Mouse (Mus musculus) granulocyte monocyte progenitor cell, adult 5-6 weeks (primary cell): ENCODE results near the gene Glrx2. TPM values are rescaled to one million over a fixed set of nuclear protein-coding genes. Genes with fewer than 3 reads are reported as not detected.
A peak's percentile ranks its signal among the peaks of the same experiment; 100 is the strongest.

Experiments used
- ATAC-seq: replicated peaks from 2 replicates; pipeline ENCODE4 v1.8.0; 2016; ENCODE audit warnings: mild to moderate bottlenecking, moderate TSS enrichment, inconsistent platforms; ENCODE audit not compliant: poor library complexity, severe bottlenecking
- total RNA-seq, 2 experiments: library from RNA; stranded (forward) in 1 of 2; stranded (reverse) in 1 of 2; fragments of 200-712, 200-1000 nt in 1 of 2; fragments of >200 nt in 1 of 2; fragmentation: Nextera tagmentation in 1 of 2; gene quantifications; 2 replicates each; pipeline ENCODE4 v1.2.3; 2014 to 2017

The Glrx2 gene
- total RNA-seq, 2 experiments from 2014 or later = 15.8 to 84.6 TPM

- ATAC-seq = no peak
Observed at GRCm38 (mm10) chr1:143741331-143741730, 25.2 kb downstream of the Glrx2 start.

DNA sequence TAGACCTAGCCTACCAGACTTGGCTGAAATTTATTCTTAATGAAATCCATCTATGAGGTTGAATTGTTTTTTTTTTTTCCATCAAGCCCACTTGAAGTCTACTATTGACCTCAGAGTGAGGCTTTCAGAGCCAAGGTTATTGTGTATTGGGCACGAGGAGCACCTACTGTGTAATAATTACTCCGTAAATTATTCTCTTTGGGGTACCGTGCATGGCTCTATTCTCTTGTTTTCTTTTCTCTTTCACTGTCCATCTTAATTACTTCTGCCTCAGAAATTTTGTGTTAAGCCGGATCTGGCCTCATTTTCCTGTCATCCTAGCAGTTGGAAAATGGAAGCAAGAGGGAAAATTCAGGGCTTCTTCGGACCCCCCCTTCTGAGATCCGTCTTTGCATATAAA lies 26.0 kb downstream of the Glrx2 start:
- no peak for ATAC-seq

GRCm38 (mm10) chr1:143745871-143746270 lies 29.7 kb downstream of the Glrx2 start:
- ATAC-seq = no peak

- no peak for ATAC-seq
Observed at GRCm38 (mm10) chr1:143762159-143762558, 46.0 kb downstream of the Glrx2 start.

DNA sequence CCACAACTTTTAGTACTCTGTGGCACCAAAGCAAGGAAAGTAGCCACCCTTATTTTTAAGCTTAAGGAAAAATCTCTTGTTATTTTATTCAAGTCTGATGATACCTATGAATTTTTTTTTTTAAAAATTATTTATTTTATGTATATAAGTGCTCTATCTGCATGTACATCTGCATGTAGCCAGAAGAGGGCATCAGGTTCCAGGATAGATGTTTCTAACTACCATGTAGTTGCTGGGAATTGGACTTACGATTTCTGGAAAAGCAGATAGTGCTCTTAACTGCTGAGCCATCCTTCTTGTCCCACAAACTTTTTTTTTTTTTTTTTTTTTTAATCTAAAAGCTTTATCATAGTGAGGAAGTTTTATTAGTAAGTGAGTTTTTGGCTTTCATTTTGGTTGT lies 48.3 kb downstream of the Glrx2 start:
- no peak for ATAC-seq

DNA sequence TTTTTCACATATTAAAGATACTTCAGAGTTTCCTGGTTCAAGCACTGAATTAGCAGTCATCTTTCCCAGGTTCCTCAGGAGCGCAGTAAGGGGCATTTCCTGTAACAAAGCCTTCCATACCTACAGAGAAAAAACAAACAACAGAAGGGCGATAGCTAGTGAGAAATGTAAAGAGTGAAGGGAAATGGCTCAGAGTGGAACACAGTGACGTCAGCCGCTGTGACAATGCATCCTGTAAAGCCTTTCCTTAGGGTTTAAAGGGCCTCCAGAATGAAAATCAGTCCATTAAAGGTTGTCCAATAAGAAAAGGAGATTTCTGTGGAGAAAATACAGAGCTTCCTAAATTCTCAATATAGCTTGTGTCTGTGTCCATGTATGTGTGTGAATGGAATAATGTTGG lies 49.7 kb downstream of the Glrx2 start:
- no peak for ATAC-seq

DNA sequence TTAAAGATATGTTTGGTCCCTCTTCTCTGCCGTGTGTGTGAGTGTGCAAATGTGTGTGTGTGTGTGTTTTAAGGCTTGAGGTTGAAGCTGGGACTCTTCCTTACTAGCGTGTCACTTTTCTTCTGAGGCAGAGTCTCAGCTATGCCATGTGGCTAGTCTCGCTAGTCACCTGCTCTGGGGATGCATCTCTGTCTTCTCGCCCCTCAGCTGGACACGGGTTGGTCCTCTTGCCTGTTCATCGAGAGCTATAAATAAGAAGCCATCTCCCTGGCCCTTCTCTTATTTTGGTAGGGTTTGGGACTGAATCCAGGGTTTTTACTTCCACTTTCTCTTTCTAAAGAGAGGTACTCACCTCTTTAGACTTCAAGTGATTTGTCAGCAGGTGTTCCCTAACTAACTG lies 50.1 kb downstream of the Glrx2 start:
- ATAC-seq = 0 out of 2 replicates have a peak, but pooled peaks have one; percentile 14

- no peak for ATAC-seq
Observed at GRCm38 (mm10) chr1:143770444-143771109, 54.4 kb downstream of the Glrx2 start.

DNA sequence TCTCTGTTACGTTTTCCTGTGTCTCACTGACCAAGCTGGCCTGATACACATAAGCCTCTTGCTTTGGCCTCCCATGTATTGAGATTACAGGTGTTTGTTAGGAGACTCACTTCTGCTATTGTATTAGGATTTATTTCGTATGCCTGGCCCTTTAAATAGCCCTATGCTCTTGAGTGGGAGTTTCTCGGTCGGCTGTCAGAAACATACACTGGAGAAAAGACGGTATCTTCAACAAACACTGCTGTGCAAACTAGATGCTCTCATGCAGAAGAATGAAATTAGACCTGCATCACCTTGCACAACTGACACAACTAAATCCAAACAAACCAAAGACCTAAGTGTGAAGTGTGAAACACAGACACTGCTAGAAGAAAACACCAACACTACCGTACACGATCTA lies 56.9 kb downstream of the Glrx2 start:
- no peak for ATAC-seq

GRCm38 (mm10) chr1:143773909-143774308 lies 57.8 kb downstream of the Glrx2 start:
- no peak for ATAC-seq

DNA sequence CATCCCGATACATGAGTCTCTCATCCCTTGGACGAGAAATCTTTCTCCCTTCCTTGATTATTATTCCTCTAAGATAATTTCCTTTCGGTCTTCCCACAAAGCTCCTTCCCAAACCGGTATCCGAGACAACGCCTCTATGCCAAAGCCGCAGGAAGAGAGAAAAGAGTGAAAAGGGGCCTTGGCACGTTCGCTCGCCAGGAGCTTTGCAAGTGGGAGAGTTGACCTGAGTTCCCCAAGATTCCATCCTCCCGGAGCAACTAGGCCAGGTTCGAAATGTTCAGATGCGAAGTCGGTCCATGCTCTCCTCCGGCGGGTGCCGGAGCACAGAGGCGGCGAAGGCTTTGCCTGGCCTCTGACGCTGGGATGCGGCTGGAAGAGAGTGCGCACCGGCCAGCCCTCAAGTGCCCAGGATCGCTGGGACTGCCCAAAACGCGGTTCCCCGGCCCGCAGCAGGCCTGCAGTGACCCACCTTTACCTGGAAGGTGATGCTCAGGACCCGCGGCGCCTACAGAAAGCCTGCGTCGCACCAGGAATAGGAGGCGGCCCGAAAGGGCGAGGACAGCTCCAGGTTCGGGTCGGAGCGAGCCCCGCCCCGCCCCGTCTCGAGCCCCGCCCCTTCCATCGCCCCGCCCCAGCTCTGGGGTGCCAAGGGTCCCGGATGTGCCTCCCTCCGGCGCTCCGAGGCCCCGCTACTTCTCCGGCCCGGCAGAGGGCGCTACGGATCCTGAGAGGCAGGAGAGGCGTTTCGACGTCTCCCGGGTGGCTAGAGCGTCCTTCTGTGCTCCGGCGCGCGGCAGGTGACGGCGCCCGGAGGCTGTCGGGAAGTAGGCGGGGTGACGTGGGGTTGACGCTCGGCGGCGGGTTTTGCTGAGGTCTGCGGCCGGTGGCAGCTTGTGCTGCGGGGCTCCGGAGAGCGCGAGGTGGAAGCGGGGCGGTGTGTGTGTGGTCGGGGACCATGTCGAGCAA lies 60.6 kb downstream of the Glrx2 start, which contains the start of the genes Trove2 and Uchl5:
Gene Trove2 (minus strand): TSS at position 623 of the 966 bp plus-strand sequence.
Gene Uchl5 (plus strand): TSS at position 827 of the 966 bp plus-strand sequence.
- ATAC-seq = peak; percentile 85

DNA sequence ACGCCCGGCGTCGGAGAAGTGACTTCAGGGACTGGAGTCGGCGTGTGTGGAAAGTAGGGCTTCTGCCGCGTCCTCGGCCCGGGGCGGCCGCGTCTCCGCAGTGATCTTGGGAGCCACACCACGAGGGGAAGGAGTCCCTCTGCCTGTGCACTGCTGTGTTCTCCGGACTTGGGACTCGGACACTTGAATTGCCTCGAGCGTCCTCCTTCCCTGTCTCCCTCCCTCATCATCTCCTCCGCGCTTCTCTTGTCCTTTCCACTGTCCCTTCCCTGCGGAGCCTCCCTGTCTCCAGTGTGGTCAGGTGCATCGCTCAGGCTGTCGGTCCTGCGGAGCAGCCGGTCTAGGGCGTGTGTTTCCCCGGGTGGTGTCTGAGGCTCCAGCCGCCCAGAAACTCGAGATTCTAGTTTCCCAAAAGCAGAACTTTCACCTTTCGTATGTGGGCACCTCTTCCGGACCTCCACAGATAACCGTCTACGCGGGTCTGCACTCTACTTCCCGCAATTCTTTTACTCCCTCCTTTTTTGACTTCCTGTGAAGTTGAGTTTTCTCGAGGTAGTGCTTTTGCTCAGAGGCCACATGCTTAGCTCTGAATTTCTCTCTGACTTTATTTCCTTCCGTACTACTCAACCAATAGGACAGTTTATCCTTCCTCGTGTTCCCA lies 61.5 kb downstream of the Glrx2 start:
- ATAC-seq = peak; percentile 46

GRCm38 (mm10) chr1:143788584-143789227 lies 72.6 kb downstream of the Glrx2 start:
- peak; percentile 85 for ATAC-seq

Other genes starting within 250 kb of the Glrx2 start
- gene B3galt2, start 75.7 kb upstream of the Glrx2 start, total RNA-seq (2014; fragmentation: Nextera tagmentation) = not detected in 2 replicates
- gene B3galt2, start 75.7 kb upstream of the Glrx2 start, total RNA-seq (2017) = 0.04 and 0.05 TPM in 2 replicates
- gene Cdc73, start 13.4 kb upstream of the Glrx2 start, total RNA-seq (2014; fragmentation: Nextera tagmentation) = 53.7 and 70.2 TPM in 2 replicates
- gene Cdc73, start 13.4 kb upstream of the Glrx2 start, total RNA-seq (2017) = 14.8 and 19.1 TPM in 2 replicates
- gene Trove2, start 60.7 kb downstream of the Glrx2 start, total RNA-seq (2014; fragmentation: Nextera tagmentation) = 1.3 and 1.5 TPM in 2 replicates
- gene Trove2, start 60.7 kb downstream of the Glrx2 start, total RNA-seq (2017) = 1.3 and 2.1 TPM in 2 replicates
- 137 and 152 TPM in 2 replicates for gene Uchl5, start 60.9 kb downstream of the Glrx2 start, total RNA-seq (2014; fragmentation: Nextera tagmentation)
- gene Uchl5, start 60.9 kb downstream of the Glrx2 start, total RNA-seq (2017) = 200 and 210 TPM in 2 replicates